Mouse (Mus musculus) kidney, adult 2 months (tissue): ENCODE data around the gene Spg7. TPM values are rescaled to one million over a fixed set of nuclear protein-coding genes. Genes with fewer than 3 reads are reported as not detected.

ENCODE experiments used
- DNase-seq: peaks from one replicate; pipeline ENCODE4 v3.0.0; 2021
- H3K27ac ChIP-seq: fragments of 200-500 bp; 2 replicates; pipeline ENCODE4 v1.5.1; 2012; ENCODE audit warnings: low read depth, low read length, control low read depth, inconsistent platforms; ENCODE audit not compliant: insufficient read depth
- H3K27me3 ChIP-seq: fragments of 200-500 bp; replicated peaks from 2 replicates; pipeline ENCODE4 v1.6.1; 2012; ENCODE audit warnings: mild to moderate bottlenecking, moderate library complexity, low read length, inconsistent platforms; ENCODE audit not compliant: control insufficient read depth, insufficient read depth
- H3K36me3 ChIP-seq: fragments of 200-500 bp; 2 replicates; pipeline ENCODE4 v1.6.1; 2012; ENCODE audit warnings: mild to moderate bottlenecking, moderate library complexity, low read length, inconsistent platforms; ENCODE audit not compliant: control insufficient read depth, insufficient read depth
- H3K4me1 ChIP-seq: fragments of 200-500 bp; 2 replicates; pipeline ENCODE4 v1.6.1; 2011; ENCODE audit warnings: low read length; ENCODE audit not compliant: control insufficient read depth, insufficient read depth
- H3K4me3 ChIP-seq: fragments of 200-500 bp; 2 replicates; pipeline ENCODE4 v1.5.1; 2011; ENCODE audit warnings: mild to moderate bottlenecking, low read depth, low read length, control low read depth; ENCODE audit not compliant: insufficient read depth
- CTCF ChIP-seq: fragments of 200-500 bp; conservative IDR thresholded peaks from 2 replicates; pipeline ENCODE4 v1.5.1; 2011; ENCODE audit warnings: low read depth, mild to moderate bottlenecking, control low read depth, low read length, moderate library complexity, mixed read lengths; ENCODE audit not compliant: insufficient read depth, insufficient read length
- POLR2A ChIP-seq: fragments of 200-500 bp; IDR thresholded peaks from one replicate; pipeline ENCODE4 v1.6.1; 2011; ENCODE audit warnings: low read depth, low read length, control low read depth
- WGBS: fragments of 180-500 bp; shearing (Covaris S2); methylation state at CpG from one replicate; pipeline ENCODE4 v1.1.7; 2018; 5-methylcytosine and 5-hydroxymethylcytosine counted together
- polyA plus RNA-seq: library from polyadenylated mRNA; depleted of rRNA; stranded (reverse); fragments of >200 nt; gene quantifications from 2 replicates; pipeline ENCODE4 v1.2.3, GENCODE M21; 2012

The Spg7 gene
- polyA plus RNA-seq, 1 experiment, result 137 TPM

- DNase-seq, result no peak
- H3K36me3 ChIP-seq, result no peaks in the 10 kb centered on the region; the same call in 1 of the 2 replicates
- peak overlapping the region; percentile 77 for H3K27ac ChIP-seq
- peak overlapping the region; percentile 99 for H3K4me3 ChIP-seq
- WGBS, result 23% methylated on average over 7 of the region's 7 CpGs
- H3K4me1 ChIP-seq, result peaks cover 17% of the 10 kb centered on the region; the same call in 1 of the 2 replicates
- H3K27me3 ChIP-seq, result no peaks in the 10 kb centered on the region
- TF ChIP-seq CTCF, result no peak
- TF ChIP-seq POLR2A, result no peak
Observed at GRCm38 (mm10) chr8:123066101-123066683, 3.5 kb downstream of the Spg7 start.

GRCm38 (mm10) chr8:123071176-123071575 lies 8.4 kb downstream of the Spg7 start:
- H3K36me3 ChIP-seq, result no peaks in the 10 kb centered on the region; the same call in 1 of the 2 replicates

GRCm38 (mm10) chr8:123077213-123077612 lies 14.5 kb downstream of the Spg7 start:
- no peak overlapping the region for H3K4me3 ChIP-seq
- H3K27ac ChIP-seq, result no peak overlapping the region
- no peak for TF ChIP-seq CTCF
- no peak for TF ChIP-seq POLR2A
- no peaks in the 10 kb centered on the region for H3K4me1 ChIP-seq
- no peaks in the 10 kb centered on the region for H3K36me3 ChIP-seq
- no peaks in the 10 kb centered on the region for H3K27me3 ChIP-seq
- WGBS, result 91% methylated on average over 6 of the region's 6 CpGs
- DNase-seq, result no peak

More at GRCm38 (mm10) chr8:123071176-123071575, 8.4 kb downstream of the Spg7 start:
- peaks cover 7% of the 10 kb centered on the region; the same call in 1 of the 2 replicates for H3K4me1 ChIP-seq
- H3K27me3 ChIP-seq, result no peaks in the 10 kb centered on the region
- WGBS, result 54% methylated on average over 4 of the region's 4 CpGs
- DNase-seq, result peak; percentile 23
- no peak for TF ChIP-seq CTCF
- no peak for TF ChIP-seq POLR2A
- no peak overlapping the region for H3K27ac ChIP-seq
- no peak overlapping the region for H3K4me3 ChIP-seq

DNA sequence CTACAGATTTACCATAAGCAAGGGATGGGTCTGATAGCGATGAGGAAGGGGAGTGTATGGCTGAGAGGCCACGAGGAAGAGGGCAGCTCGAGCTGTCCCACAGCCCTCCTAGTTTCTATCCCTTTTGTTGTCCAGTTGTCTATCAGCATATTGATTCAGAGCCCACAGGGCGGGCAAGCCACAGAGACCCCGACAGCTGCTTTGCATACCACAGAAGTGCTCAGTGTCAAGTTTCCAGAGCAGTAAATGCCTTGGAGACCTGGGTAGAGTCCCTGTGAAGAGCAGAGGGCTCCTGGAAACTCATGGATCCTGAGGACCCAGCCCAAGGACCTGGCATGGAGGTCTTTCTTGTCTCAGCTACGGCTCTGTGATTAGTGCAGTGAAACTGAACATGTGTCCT lies 20.3 kb downstream of the Spg7 start:
- no peak for DNase-seq
- H3K36me3 ChIP-seq, result no peaks in the 10 kb centered on the region
- no peaks in the 10 kb centered on the region for H3K27me3 ChIP-seq
- no peak overlapping the region for H3K4me3 ChIP-seq
- no peaks in the 10 kb centered on the region for H3K4me1 ChIP-seq
- TF ChIP-seq CTCF (no peak), POLR2A (no peak)
- H3K27ac ChIP-seq, result no peak overlapping the region
- 85% methylated on average over 6 of the region's 6 CpGs for WGBS

- WGBS, result 92% methylated on average over 12 of the region's 12 CpGs
- H3K36me3 ChIP-seq, result no peaks in the 10 kb centered on the region
- DNase-seq, result no peak
- H3K27me3 ChIP-seq, result no peaks in the 10 kb centered on the region
- TF ChIP-seq POLR2A (no peak), CTCF (no peak)
- H3K4me1 ChIP-seq, result no peaks in the 10 kb centered on the region
- no peak overlapping the region for H3K4me3 ChIP-seq
- H3K27ac ChIP-seq, result no peak overlapping the region
Observed at GRCm38 (mm10) chr8:123083610-123084009, 20.9 kb downstream of the Spg7 start.

GRCm38 (mm10) chr8:123087289-123087688 lies 24.5 kb downstream of the Spg7 start:
- Histone ChIP-seq H3K4me1 (no peaks in the 10 kb centered on the region), H3K27me3 (no peaks in the 10 kb centered on the region), H3K4me3 (no peak overlapping the region), H3K27ac (peak overlapping the region; percentile 42), H3K36me3 (no peaks in the 10 kb centered on the region; the same call in 1 of the 2 replicates)
- TF ChIP-seq CTCF (no peak), POLR2A (no peak)
- 68% methylated on average over 9 of the region's 9 CpGs for WGBS
- peak; percentile 48 for DNase-seq

DNA sequence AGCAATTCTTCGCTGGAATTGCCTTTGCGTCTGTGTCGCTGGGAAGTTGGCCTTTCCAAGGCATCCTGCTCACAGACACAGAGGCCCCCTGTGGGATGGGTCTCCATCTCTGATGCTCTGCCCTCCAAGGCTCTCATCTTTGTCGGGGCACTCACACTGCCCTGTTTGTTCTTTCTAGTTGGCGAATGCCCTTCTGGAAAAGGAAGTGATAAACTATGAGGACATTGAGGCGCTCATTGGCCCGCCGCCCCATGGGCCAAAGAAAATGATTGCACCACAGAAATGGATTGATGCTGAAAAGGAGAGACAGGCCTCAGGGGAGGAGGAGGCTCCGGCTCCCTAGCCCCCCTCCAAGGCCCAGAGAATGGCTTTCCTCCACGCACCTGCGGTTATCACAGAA lies 34.5 kb downstream of the Spg7 start:
- H3K27ac ChIP-seq, result no peak overlapping the region
- H3K36me3 ChIP-seq, result peaks cover 1% of the 10 kb centered on the region; the same call in 1 of the 2 replicates
- WGBS, result 88% methylated on average over 11 of the region's 11 CpGs
- peaks cover 3% of the 10 kb centered on the region; the same call in 1 of the 2 replicates for H3K4me1 ChIP-seq
- no peaks in the 10 kb centered on the region for H3K27me3 ChIP-seq
- H3K4me3 ChIP-seq, result no peak overlapping the region
- TF ChIP-seq CTCF (no peak), POLR2A (no peak)
- no peak for DNase-seq
